Mouse (Mus musculus): ENCODE results near the gene Ascc2.

DNA sequence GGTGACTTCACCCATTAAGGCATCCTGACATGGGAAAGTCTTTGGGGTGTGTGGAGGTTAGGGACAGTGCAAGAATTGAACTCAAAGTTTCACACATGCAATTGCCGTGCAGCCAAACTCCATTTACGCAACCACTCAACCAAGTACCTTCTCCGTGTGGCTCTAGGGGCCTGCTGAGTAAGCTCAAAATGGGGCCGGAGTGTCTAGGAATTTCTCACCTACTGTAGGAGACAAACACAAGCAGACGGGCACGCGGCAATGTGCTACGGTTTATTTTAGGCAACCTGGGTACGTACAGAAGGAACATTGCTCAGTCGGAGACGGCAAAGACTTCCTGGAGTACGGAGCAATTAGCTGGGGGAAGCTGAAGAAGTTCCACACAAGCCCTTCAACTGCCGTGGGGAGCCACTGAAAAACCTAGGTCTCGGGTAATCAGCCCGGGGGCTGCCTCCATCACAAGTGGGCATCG lies 17.5 kb upstream of the Ascc2 start, which contains the start of gene Gm11032:
- no peak for TF ChIP-seq CTCF (IDR thresholded peaks at IDR 0.05; ENCODE audit: insufficient read depth, low read depth, low read length)
- no peak for TF ChIP-seq POLR2A (IDR thresholded peaks at IDR 0.05; ENCODE audit: insufficient read depth, low read depth, low read length)
